Mouse (Mus musculus): ENCODE measurements around the gene Ivns1abp. TPM values are rescaled to one million over a fixed set of nuclear protein-coding genes. Genes with fewer than 3 reads are reported as not detected.

The Ivns1abp gene
- polyA plus RNA-seq (2012; rRNA removed), result 80.2 and 98.5 TPM in 2 replicates

DNA sequence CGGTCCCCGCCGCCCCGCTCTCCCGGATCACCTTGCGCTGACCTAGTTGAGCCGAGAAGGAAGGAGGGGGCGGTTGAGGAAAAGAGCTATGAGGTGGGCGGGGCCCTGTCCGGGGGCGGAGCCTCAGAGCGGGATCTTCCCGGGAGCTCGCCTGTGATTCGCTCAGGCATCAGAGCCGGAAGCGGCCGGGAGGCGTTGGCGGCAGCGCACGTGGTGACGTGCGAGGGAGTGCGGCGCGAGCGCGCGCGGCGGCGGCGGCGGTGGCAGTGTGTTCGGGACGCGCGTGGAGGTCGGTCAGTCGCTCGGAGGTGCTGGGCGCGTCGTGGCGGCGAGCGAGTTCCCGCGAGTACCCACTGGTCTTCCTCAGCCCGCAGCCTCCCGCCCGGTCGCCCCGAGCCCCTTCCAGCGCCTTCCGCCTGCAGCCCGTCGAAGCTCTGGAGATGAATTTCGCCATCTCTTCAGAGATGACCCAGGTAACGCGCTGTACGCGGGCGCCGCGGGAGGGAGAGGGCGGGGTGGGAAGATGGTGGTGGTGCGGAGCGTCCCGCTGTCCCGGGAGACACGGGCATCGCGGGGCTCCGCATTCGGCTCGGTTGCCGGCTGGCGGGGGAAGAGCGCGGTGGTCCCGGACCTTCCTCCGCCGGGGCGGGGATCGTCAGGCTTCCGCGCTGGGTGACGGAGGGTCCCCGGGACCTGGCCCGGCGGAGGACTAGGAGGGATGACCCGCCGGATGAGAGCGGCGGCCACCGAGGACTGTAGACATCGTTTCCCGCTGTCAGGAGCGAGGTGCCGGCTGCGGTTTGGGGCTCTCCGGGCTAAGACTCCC lies at the start of gene Ivns1abp:
Ivns1abp (plus strand) TSS at position 195 of the 826 bp plus-strand sequence.

Other genes starting within 250 kb of the Ivns1abp start
- gene Gm47985, start 161.9 kb upstream of the Ivns1abp start, polyA plus RNA-seq (2012; rRNA removed), result not detected in 2 replicates
- not detected in 2 replicates for gene Gm8947, start 152.1 kb upstream of the Ivns1abp start, polyA plus RNA-seq (2012; rRNA removed)
- not detected in 2 replicates for gene Gm47995, start 146.0 kb upstream of the Ivns1abp start, polyA plus RNA-seq (2012; rRNA removed)
- not detected in 2 replicates for gene 3110040M04Rik, start 140.4 kb upstream of the Ivns1abp start, polyA plus RNA-seq (2012; rRNA removed)
- gene Gm47996, start 134.3 kb upstream of the Ivns1abp start, polyA plus RNA-seq (2012; rRNA removed), result 0.37 and 0.69 TPM in 2 replicates
- gene Swt1, start 84.0 kb downstream of the Ivns1abp start, polyA plus RNA-seq (2012; rRNA removed), result 2.7 and 4.9 TPM in 2 replicates
- gene Trmt1l, start 84.1 kb downstream of the Ivns1abp start, polyA plus RNA-seq (2012; rRNA removed), result 17.9 and 18.7 TPM in 2 replicates
- gene Rnf2, start 156.5 kb downstream of the Ivns1abp start, polyA plus RNA-seq (2012; rRNA removed), result 22.4 and 32.0 TPM in 2 replicates
- 14.0 and 14.1 TPM in 2 replicates for gene Fam129a, start 226.7 kb downstream of the Ivns1abp start, polyA plus RNA-seq (2012; rRNA removed)

All from ovary, adult 2 months (tissue).